Mouse (Mus musculus) bone marrow, adult 2 months (tissue): Measurements from ENCODE around the gene Cdon.

Experiments
- CTCF ChIP-seq: fragments of 200-500 bp; IDR thresholded peaks from 2 replicates; pipeline ENCODE4 v1.5.1; 2011; ENCODE audit warnings: low read length, control low read depth; ENCODE audit not compliant: control insufficient read depth, insufficient read depth
- POLR2A ChIP-seq: fragments of 200-500 bp; IDR thresholded peaks from 2 replicates; pipeline ENCODE4 v1.6.1; 2011; ENCODE audit warnings: low read depth, mild to moderate bottlenecking, control low read depth, low read length, borderline replicate concordance; ENCODE audit not compliant: control insufficient read depth

DNA sequence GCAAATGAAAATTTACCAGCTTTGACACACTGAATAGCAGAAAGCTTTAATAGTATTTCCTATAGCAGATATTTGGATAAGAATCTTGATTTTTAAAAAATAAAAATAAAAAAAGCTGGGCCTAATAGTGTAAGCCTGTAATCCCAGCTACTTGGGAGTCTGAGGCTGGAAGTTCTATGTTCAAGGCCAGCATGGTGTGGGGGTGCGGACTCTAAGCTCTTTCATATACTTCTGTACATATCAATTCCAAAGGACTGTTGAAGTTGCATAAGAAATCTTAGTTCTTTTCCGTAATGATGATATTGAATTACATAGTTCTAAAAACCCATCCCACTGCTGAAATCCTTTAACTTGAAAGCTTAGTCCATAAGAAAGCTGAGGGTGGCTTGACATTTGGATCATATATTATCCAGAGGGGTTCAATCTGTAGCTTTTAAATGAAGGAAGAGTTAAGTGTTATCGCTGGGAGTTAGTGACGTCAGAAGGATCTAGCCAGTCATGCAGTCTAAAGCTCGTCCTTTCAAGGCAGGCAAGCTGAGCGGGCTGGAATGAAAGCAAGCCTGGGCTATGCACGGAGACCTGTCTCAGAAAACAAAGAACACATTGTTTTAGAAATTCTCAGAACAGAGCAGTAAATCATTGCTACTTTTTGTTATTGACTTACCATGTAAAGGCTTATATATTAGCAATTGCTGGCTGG, 72.3 kb downstream of the Cdon start:
- TF ChIP-seq CTCF: no peak
- no peak for TF ChIP-seq POLR2A
